Mouse (Mus musculus) lung, postnatal 10 days (tissue): ENCODE data around the gene Hspb3.
A peak's percentile ranks its signal among the peaks of the same experiment; 100 is the strongest.

Source experiments
- DNase-seq: peaks from one replicate; pipeline ENCODE4 v3.0.0; 2021

The Hspb3 gene

GRCm38 (mm10) chr13:113634732-113635481, 28.6 kb downstream of the Hspb3 start:
- no peak for DNase-seq

GRCm38 (mm10) chr13:113632506-113632905, 31.0 kb downstream of the Hspb3 start:
- DNase-seq: no peak

GRCm38 (mm10) chr13:113627601-113628000, 35.9 kb downstream of the Hspb3 start:
- DNase-seq: no peak

- peak; percentile 11 for DNase-seq
These were observed 40.6 kb downstream of the Hspb3 start for GRCm38 (mm10) chr13:113622865-113623255.

GRCm38 (mm10) chr13:113622122-113622864, 41.2 kb downstream of the Hspb3 start:
- peak; percentile 19 for DNase-seq

GRCm38 (mm10) chr13:113619003-113619402, 44.5 kb downstream of the Hspb3 start:
- DNase-seq: peak; percentile 5

GRCm38 (mm10) chr13:113617891-113618823, 45.3 kb downstream of the Hspb3 start, which contains the start of gene Snx18:
TSS of gene Snx18 (minus strand) at chr13:113618564.
- peak; percentile 95 for DNase-seq

GRCm38 (mm10) chr13:113617338-113617890, 46.1 kb downstream of the Hspb3 start:
- DNase-seq: peak; percentile 39

GRCm38 (mm10) chr13:113616751-113617337, 46.6 kb downstream of the Hspb3 start:
- DNase-seq: peak; percentile 31

GRCm38 (mm10) chr13:113615971-113616671, 47.4 kb downstream of the Hspb3 start:
- DNase-seq: no peak

- peak; percentile 48 for DNase-seq
These were observed 47.9 kb downstream of the Hspb3 start for GRCm38 (mm10) chr13:113615546-113615941.

- peak; percentile 88 for DNase-seq
These were observed 48.6 kb downstream of the Hspb3 start for GRCm38 (mm10) chr13:113614635-113615545.

GRCm38 (mm10) chr13:113613882-113614281, 49.6 kb downstream of the Hspb3 start:
- peak; percentile 37 for DNase-seq

- peak; percentile 28 for DNase-seq
These were observed 50.1 kb downstream of the Hspb3 start for GRCm38 (mm10) chr13:113613341-113613740.
